In the genomic region with DNA sequence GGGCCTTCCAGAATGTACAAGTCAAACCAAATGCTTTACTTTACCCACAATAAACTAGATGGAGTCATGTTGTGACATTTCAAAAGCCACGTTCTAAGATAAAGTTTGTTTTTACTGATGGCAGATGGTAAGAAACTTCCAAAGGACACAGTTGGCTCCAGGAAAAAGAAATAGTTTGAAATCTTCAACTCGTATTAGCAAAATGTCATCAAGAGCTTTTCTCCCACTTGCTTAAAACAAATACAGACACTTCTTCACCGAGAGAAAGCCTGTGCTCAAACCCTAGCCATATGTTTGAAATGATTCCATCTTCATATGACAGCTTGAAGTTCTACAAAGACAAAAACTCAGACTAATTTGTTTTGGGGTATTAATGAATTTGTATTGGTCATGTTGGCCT, we compare ENCODE assay signal across 14 mouse cellular contexts.
"Had no signal": no experiment of that assay in that cellular context is flagged by ENCODE, and none has a peak within 500 bp of the region (broad histone marks: within the 10 kb centered on the region; RNA-seq: fewer than 3 reads in every experiment).

No protein-coding gene starts in this region.

- DNase-seq: kidney, adult 18-20 months; kidney, adult 9 months; kidney, postnatal 14 days; kidney, postnatal 4 days; liver, embryonic 13.5 days; lung, adult 2 months; lung, postnatal 10 days; lung, postnatal 36 days; retina, postnatal 1 day; right cerebral cortex, postnatal 25 days; spleen, adult 18-20 months; thymus, adult 2 months; thymus, postnatal 14 days; thymus, postnatal 4 days had no signal
